Mouse (Mus musculus) urinary bladder, postnatal 36 days (tissue): ENCODE results near the gene Luc7l3.
"Not testable (repeated sequence)": the region's sequence is repeated elsewhere in the genome, so short reads cannot be mapped to it uniquely, and the experiment has no call there.

Experiments used
- DNase-seq, 2 experiments: peaks; one replicate each; pipeline ENCODE4 v3.0.0; 2022; ENCODE audit warnings: low spot score in 2 of 2, mixed read lengths in 1 of 2

Gene Luc7l3

GRCm38 (mm10) chr11:94294996-94295845, 26.6 kb downstream of the Luc7l3 start:
- DNase-seq, result no peak

DNA sequence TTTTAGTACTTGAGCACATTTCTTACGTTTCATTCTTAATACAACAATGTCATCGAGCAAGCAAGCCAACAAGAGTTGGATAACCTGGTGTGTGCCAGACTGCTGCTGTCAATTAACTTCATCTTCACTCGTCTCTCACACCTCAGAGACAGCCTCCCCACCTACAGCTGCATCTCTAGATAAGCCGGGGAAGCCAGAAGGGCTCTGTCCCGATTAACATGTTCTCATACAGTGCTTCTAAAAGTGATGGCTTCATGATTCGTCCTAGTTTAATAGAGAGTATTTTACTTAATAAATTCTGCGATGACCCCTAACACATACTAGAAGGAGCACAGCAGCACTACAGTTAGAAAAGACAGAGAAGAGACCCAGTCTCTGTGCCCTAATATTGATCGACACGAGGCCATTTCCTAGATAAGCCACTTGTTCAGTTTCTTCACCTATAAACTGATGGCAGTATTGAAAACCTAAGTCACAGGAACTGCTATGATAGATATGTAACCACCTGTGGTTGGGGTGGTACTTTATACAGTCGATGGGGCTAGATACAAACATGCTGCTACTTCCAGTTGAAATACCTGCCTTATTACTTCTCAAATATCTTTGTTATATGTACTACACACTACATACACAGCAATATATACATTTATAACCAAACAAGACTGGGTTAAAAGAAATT, 31.6 kb downstream of the Luc7l3 start:
- no peak for DNase-seq

DNA sequence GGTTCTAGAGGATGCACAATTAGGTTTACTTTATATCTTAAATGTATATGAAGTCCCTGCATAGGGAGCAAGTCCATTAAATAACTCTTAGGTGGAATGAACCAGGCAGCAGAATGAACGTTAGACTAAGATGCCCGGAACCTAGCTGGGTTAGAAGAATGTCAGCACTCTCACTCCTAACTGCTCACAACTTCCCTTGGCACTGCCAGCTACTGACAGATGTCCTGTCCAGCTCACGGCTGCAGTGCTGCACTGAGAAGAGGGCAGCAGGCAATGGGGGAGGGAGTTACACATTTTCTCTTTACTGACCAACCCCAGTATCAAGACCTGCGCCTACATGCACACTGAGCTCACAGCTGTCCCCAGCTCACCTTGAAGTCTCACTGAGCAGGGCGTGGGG, 34.7 kb downstream of the Luc7l3 start:
- DNase-seq, result no peak

DNA sequence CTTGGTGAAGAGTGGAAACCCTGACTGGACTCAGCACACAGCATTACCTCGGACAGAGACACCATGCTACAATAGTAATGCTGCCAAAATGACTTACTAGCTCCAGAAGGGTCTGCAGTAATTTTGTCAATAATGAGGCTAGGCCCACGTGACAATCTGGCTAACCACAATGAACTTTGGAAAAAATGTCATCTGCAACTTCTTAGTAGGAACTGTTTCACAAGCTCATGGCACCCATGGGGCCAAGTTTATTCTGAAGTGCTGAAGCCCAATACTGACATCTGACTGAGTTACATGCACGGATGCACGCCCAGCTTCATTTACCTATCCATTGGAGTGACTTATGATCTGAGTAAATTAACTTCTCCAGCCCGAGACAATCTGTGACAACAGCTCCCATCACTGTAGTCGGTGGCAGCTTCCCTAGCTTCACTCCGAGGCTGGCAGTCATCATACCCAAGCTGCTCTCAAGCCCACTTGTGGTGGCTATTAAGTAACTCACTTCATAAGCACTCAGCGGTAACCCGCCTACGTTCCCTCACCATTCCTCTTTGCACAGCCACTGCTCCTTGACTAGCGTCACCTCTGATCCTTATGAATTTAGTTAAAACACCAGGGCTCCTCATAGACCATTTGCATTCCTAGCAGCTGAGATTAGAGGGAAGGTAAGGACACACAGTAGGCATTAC, 35.8 kb downstream of the Luc7l3 start:
- no peak for DNase-seq

DNA sequence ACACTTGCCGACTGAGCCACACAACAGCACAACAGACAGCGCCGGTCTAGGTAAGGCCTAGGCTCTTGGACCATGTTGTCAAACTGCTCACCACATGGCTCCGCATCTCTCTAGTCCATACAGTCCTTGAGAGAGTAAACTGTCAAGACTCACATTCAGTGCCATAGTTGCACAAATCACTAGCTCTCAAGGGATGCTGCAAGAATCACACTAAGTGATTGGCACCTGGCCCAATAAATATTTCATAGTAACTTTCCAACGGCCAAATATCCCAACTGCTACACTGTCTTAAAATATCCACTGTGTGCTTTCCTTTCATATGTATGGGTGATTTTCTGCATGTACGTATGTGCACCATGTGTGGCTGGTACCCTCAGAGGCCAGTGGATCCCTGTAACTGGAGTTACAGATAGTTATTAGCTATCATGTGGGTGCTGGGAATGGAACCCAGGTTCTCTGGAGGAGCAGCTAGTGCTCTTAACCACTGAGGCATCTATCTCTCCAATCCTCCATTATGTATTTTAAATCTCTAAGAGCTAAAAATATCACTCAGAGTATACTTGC, 38.2 kb downstream of the Luc7l3 start:
- DNase-seq, result no peak

- DNase-seq, result no peak
Measured at GRCm38 (mm10) chr11:94282291-94282690, 39.5 kb downstream of the Luc7l3 start.

DNA sequence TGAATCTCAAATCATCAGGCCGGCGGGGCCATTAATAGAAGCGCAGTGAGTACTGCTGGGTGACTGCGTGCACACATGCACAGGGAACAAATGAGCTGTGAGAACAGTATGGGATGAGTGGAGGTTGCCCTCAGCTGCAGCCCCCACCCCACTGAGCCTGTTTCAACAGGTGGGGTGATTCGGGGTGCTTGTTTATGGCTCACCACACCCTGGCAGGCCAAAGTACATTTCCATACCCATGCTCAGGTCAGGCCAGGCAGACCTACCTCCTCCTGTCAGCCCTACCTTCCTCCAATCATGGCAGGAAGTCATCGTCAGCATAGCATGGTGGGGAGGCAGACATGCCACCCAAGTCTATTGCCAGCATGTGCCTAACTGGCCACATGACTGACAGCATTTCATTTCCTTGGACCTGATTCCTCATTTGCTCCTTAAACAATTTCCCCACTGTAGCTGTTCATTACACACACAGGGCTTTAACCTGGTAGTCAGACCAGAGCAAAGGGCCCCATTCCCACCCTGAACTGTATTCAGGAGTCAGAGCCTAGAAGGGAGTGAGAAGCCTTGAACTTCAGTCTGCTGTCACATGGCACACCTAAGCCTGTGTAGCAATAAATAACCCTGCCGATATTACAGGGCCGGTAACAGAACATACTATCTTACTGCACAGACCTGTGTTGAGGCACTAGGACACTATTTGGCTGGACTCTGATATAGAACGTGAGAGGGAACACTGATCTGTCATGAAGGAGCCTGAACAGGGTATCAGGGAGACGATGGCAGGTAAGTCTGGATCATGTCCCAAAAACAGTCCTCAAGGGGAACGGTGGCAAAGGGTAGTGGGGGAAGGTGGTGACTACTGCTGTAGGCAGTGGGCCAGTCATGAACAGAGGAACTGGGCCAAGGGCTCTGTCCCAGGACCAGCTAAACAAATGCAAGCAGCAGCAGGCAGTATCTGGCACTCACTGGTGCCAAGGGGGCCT, 40.3 kb downstream of the Luc7l3 start, which contains the start of gene Gm21885:
TSS of gene Gm21885 (plus strand) at position 675 of the 983 bp plus-strand sequence.
- peak in 1 of 2 experiments; percentile 53 for DNase-seq

DNA sequence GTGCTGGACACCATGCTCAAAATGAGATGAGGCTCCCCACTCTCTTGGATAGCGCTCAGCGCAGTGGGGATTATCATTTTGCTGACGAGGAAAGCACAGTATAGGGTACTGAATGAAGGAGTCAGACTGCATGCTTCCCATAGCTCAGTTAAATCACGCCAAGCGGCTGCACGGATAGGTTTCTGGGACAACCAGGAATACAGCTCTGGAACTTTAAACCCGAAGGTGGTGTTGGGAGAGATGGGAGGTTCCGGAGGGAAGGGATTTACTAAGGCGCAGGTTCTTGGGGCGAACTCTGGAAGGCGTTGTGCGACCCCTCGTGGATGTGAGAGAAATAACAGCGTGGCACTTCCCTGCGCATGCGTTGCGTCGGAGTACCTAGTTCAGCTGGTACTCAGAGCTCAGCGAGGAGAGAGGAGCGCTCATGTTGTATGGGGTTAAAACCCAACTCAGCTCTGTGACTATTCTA, 44.9 kb downstream of the Luc7l3 start:
- DNase-seq, result peak; percentile 85 to 89

DNA sequence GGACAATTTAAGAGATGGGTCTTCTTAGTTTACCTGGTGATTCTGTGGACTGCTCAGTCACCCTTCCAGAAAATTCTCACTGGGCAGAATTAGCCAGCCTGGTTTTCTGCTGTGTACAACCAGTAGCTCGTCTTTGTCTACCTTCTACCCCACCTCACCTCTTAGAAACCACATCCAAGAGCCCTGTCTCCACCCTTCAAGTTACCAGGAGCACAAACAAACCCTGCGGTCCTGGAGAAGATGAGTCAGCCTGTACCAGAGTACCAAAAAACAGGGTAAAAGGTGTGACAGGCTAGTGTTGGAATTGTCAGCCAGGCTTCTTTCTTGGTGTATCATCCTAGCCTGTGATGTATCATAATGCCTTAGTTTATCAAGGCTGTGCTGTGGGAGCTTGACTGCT, 46.1 kb downstream of the Luc7l3 start:
- DNase-seq, result no peak

- DNase-seq, result no peak
Measured at GRCm38 (mm10) chr11:94275226-94275625, 46.6 kb downstream of the Luc7l3 start.

- peak; percentile 49 to 71 for DNase-seq
Measured at GRCm38 (mm10) chr11:94274206-94274867, 47.5 kb downstream of the Luc7l3 start.

GRCm38 (mm10) chr11:94272960-94273927, 48.5 kb downstream of the Luc7l3 start:
- no peak for DNase-seq

GRCm38 (mm10) chr11:94271015-94271414, 50.8 kb downstream of the Luc7l3 start:
- no peak for DNase-seq

GRCm38 (mm10) chr11:94269906-94270305, 51.9 kb downstream of the Luc7l3 start:
- DNase-seq, result no peak

DNA sequence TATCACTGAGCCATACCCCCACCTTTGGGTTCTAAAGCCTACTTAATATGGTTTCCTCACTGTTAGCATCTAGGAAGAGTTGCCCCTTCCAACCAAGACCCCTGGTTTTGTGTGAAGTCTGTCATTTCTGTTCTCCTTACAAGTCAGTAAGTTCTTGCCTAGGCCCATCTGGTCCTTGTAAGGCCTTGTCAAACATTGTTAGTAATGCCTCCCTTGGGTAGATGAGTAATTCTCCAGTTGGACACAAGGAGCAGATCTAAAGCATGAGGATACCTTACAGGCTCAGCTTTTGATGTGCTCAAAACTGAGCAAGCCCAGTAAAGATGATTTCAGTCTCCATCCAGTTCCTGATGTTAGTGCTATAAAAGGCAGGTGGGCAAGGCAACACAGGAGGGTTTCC, 53.0 kb downstream of the Luc7l3 start:
- no peak for DNase-seq

GRCm38 (mm10) chr11:94266155-94266554, 55.6 kb downstream of the Luc7l3 start:
- not testable (repeated sequence) for DNase-seq

- DNase-seq, result peak; percentile 30 to 59
Measured at GRCm38 (mm10) chr11:94265134-94265785, 56.5 kb downstream of the Luc7l3 start.

- no peak for DNase-seq
Measured at GRCm38 (mm10) chr11:94261585-94262370, 60.0 kb downstream of the Luc7l3 start.
